Mouse (Mus musculus): ENCODE measurements around the gene Olfr678. TPM values are rescaled to one million over a fixed set of nuclear protein-coding genes. Genes with fewer than 3 reads are reported as not detected.
"Not testable (repeated sequence)": the region's sequence is repeated elsewhere in the genome, so short reads cannot be mapped to it uniquely, and the experiment has no call there.

Olfr678 gene
- total RNA-seq (2021), result not detected
- long read RNA-seq, experiment 1, result 0 reads
- long read RNA-seq, experiment 2, result 0 reads

- no peak for DNase-seq (ENCODE audit: low spot score in 2 of 2)
Observed at GRCm38 (mm10) chr7:105064175-105064574, at the start of gene Olfr678. TSS of gene Olfr678 (plus strand) at chr7:105064475.

GRCm38 (mm10) chr7:105022530-105022929, 41.7 kb upstream of the Olfr678 start:
- DNase-seq (ENCODE audit: low spot score in 2 of 2), result no peak

GRCm38 (mm10) chr7:105028360-105028759, 35.9 kb upstream of the Olfr678 start, which contains the start of gene Olfr675:
TSS of gene Olfr675 (minus strand) at chr7:105028460.
- DNase-seq (ENCODE audit: low spot score in 2 of 2), result no peak

- DNase-seq (ENCODE audit: low spot score in 2 of 2), result no peak
Observed at GRCm38 (mm10) chr7:105032398-105032797, 31.9 kb upstream of the Olfr678 start, which contains the start of gene Olfr676. TSS of gene Olfr676 (plus strand) at chr7:105032698.

- not testable (repeated sequence) for DNase-seq (ENCODE audit: low spot score in 2 of 2)
Observed at GRCm38 (mm10) chr7:105033836-105034235, 30.4 kb upstream of the Olfr678 start.

- DNase-seq (ENCODE audit: low spot score in 2 of 2), result no peak
Observed at GRCm38 (mm10) chr7:105058951-105059350, 5.3 kb upstream of the Olfr678 start.

- DNase-seq (ENCODE audit: low spot score in 2 of 2), result no peak
Observed at GRCm38 (mm10) chr7:105080905-105081304, 16.6 kb downstream of the Olfr678 start, which contains the start of gene Olfr679. TSS of gene Olfr679 (plus strand) at chr7:105081205.

- DNase-seq (ENCODE audit: low spot score in 2 of 2), result not testable (repeated sequence)
Observed at GRCm38 (mm10) chr7:105092717-105093116, 28.4 kb downstream of the Olfr678 start, which contains the start of gene Olfr680-ps1. TSS of gene Olfr680-ps1 (minus strand) at chr7:105092817.

- no peak for DNase-seq (ENCODE audit: low spot score in 2 of 2)
Observed at GRCm38 (mm10) chr7:105116536-105116935, 52.3 kb downstream of the Olfr678 start, which contains the start of gene Olfr681. TSS of gene Olfr681 (plus strand) at chr7:105116836.

Other genes starting within 250 kb of the Olfr678 start
- gene Usp17lb, start 221.9 kb upstream of the Olfr678 start, total RNA-seq (2021), result not detected
- gene Usp17la, start 207.5 kb upstream of the Olfr678 start, total RNA-seq (2021), result not detected
- not detected for gene Olfr665, start 186.4 kb upstream of the Olfr678 start, total RNA-seq (2021)
- not detected for gene Olfr666, start 168.5 kb upstream of the Olfr678 start, total RNA-seq (2021)
- not detected for gene Olfr667, start 143.0 kb upstream of the Olfr678 start, total RNA-seq (2021)
- gene Olfr668, start 136.4 kb upstream of the Olfr678 start, total RNA-seq (2021), result not detected
- gene Olfr669, start 130.2 kb upstream of the Olfr678 start, total RNA-seq (2021), result not detected
- gene Olfr670, start 101.9 kb upstream of the Olfr678 start, total RNA-seq (2021), result not detected
- not detected for gene Olfr671, start 85.3 kb upstream of the Olfr678 start, total RNA-seq (2021)
- gene Olfr672, start 62.4 kb upstream of the Olfr678 start, total RNA-seq (2021), result not detected
- gene Olfr675, start 36.0 kb upstream of the Olfr678 start, total RNA-seq (2021), result not detected
- not detected for gene Olfr676, start 31.8 kb upstream of the Olfr678 start, total RNA-seq (2021)
- gene Olfr677, start 13.1 kb upstream of the Olfr678 start, total RNA-seq (2021), result not detected
- not detected for gene Olfr679, start 16.7 kb downstream of the Olfr678 start, total RNA-seq (2021)
- gene Olfr680-ps1, start 28.3 kb downstream of the Olfr678 start, total RNA-seq (2021), result not detected
- not detected for gene Olfr681, start 52.4 kb downstream of the Olfr678 start, total RNA-seq (2021)
- gene Olfr683, start 82.5 kb downstream of the Olfr678 start, total RNA-seq (2021), result not detected
- not detected for gene Olfr684, start 99.2 kb downstream of the Olfr678 start, total RNA-seq (2021)
- not detected for gene Olfr685, start 121.5 kb downstream of the Olfr678 start, total RNA-seq (2021)
- gene Olfr686, start 143.0 kb downstream of the Olfr678 start, total RNA-seq (2021), result not detected
- not detected for gene Olfr688, start 223.6 kb downstream of the Olfr678 start, total RNA-seq (2021)
- not detected for gene Olfr689, start 246.7 kb downstream of the Olfr678 start, total RNA-seq (2021)